Mouse (Mus musculus): ENCODE measurements around the gene Ptgfr.

DNA sequence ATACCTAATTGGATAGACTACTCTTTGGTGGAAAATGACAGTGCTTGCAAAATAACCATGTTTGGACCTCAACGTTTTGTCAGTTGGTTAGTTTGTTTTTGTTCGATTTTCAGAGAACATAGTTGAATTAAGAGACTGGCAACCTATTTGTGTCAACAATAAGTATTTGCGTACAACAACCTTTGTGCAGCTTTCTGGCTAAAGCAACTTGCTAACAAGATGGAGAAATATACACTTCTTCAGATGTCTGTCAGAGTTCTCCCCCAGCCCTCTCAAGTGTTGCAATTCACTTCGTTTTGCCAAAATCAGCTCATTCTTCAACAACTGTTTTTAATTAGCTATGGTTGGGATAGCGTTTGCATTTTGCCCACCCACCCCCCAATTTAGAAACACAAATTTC lies 46.5 kb upstream of the Ptgfr start:
- no peak for TF ChIP-seq CTCF (IDR thresholded peaks at IDR 0.05; ENCODE audit: low read depth, low read length)
- TF ChIP-seq POLR2A (IDR thresholded peaks at IDR 0.05; ENCODE audit: borderline replicate concordance, low read depth, low read length): no peak

Measured in bone marrow macrophage, adult 2 months (primary cell).